10 mouse cellular contexts compared by ENCODE assay signal in genomic region chr17:84162211-84162760, GRCm38 (mm10). TPM values are rescaled to one million over a fixed set of nuclear protein-coding genes. Genes with fewer than 3 reads are reported as not detected.
DNase-seq lines count a peak whose midpoint lies in the region; ATAC-seq and TF ChIP-seq lines count a peak whose summit lies in the region.
"Had no signal": no experiment of that assay in that cellular context is flagged by ENCODE, and none has a peak within 500 bp of the region (broad histone marks: within the 10 kb centered on the region; RNA-seq: fewer than 3 reads in every experiment).

No protein-coding gene starts in this region.

- no peak for TF ChIP-seq POLR2A in lung, adult 2 months (IDR thresholded peaks at IDR 0.05; ENCODE audit: borderline replicate concordance, extremely low read depth, low read depth, low read length)

- no peak for ATAC-seq in lung, embryonic 15.5 days (ENCODE audit: borderline replicate concordance, extremely low read depth, low FRiP score, low TSS enrichment)

- peak; percentile 93 for DNase-seq in heart, adult 11 months
- no peak for DNase-seq in heart, postnatal 10 days
- no peak for DNase-seq in lung, adult 2 months
- DNase-seq in NIH3T3 (ENCODE audit: low read depth) (peak; percentile 55), liver (peak; percentile 2)
- DNase-seq in cerebellum, adult 9-11 months, result no peak
- no peak for DNase-seq in frontal cortex, postnatal 10 days (ENCODE audit: low spot score in 2 of 2)

- no peak overlapping the region for H3K9ac ChIP-seq in lung, embryonic 15.5 days
- H3K9ac ChIP-seq: midbrain, embryonic 12.5 days had no signal

- peaks cover 41% of the 10 kb centered on the region for H3K4me1 ChIP-seq in lung, embryonic 15.5 days
- peaks cover 13% of the 10 kb centered on the region for H3K4me1 ChIP-seq in lung, adult 2 months (ENCODE audit: control insufficient read depth, insufficient read depth, low read length)
- H3K4me1 ChIP-seq: midbrain, embryonic 12.5 days had no signal

- H3K9me3 ChIP-seq in lung, embryonic 15.5 days, result no peaks in the 10 kb centered on the region
- H3K9me3 ChIP-seq: limb, embryonic 13.5 days; midbrain, embryonic 12.5 days had no signal

- TF ChIP-seq CTCF in lung, adult 2 months (IDR thresholded peaks at IDR 0.05; ENCODE audit: insufficient read depth, low read length), result no peak

- H3K4me2 ChIP-seq in lung, embryonic 15.5 days, result no peak overlapping the region
- H3K4me2 ChIP-seq: limb, embryonic 13.5 days; midbrain, embryonic 12.5 days had no signal

- peak overlapping the region; percentile 54; the same call in 1 of the 2 replicates for H3K27ac ChIP-seq in lung, embryonic 15.5 days
- H3K27ac ChIP-seq: midbrain, embryonic 12.5 days had no signal

- no peaks in the 10 kb centered on the region for H3K27me3 ChIP-seq in lung, embryonic 15.5 days

- 58% methylated on average over 8 of the region's 8 CpGs for WGBS in lung, embryonic 15.5 days
- WGBS in lung, adult 2 months, result 75% methylated on average over 8 of the region's 8 CpGs

- intact Hi-C loops in heart, postnatal 10 days (cut with DNase I), result no loop called here

- no peaks in the 10 kb centered on the region for H3K36me3 ChIP-seq in lung, embryonic 15.5 days
- H3K36me3 ChIP-seq: limb, embryonic 13.5 days; midbrain, embryonic 12.5 days had no signal

- no peak overlapping the region for H3K4me3 ChIP-seq in lung, embryonic 15.5 days
- H3K4me3 ChIP-seq in lung, adult 2 months (replicated peaks; ENCODE audit: extremely low read depth, low read depth, low read length), result no peak overlapping the region
- H3K4me3 ChIP-seq: limb, embryonic 13.5 days; midbrain, embryonic 12.5 days had no signal

RNA-seq across cellular contexts. Expression of gene Zfp36l2, which starts 25.5 kb away (rescaled TPM):
- 10 to 100 TPM; 36.9 to 42.5 TPM for total RNA-seq in heart, postnatal 10 days (2021)
- polyA plus RNA-seq in lung, embryonic 15.5 days (2015; fragmentation: Nextera tagmentation; extraction: Ambion mirVana), result 14.8 and 15.9 TPM in 2 replicates
- polyA plus RNA-seq in lung, adult 2 months (2012; rRNA removed), result 101 and 187 TPM in 2 replicates

Comparison
In these comparisons a context has a peak if more than half of its experiments do, and no peak if none do; other contexts are left out.
1. DNase-seq: peak in heart, adult 11 months (single experiment), NIH3T3 (single experiment) and liver (single experiment); none in heart, postnatal 10 days (0 of 2), lung, adult 2 months (single experiment), cerebellum, adult 9-11 months (single experiment) and frontal cortex, postnatal 10 days (0 of 2).